Mouse (Mus musculus) layer of hippocampus, postnatal 14 days (tissue): ENCODE measurements at regions not wholly inside any gene's neighbourhood (a gene's known extent, or its start where the extent isn't known, plus 50 kb on each side); places are given as distances from the start of the nearest gene placed in this dataset.

Experiments used
- DNase-seq, 2 experiments: peaks; one replicate each; pipeline ENCODE4 v3.0.0; 2021 to 2022; ENCODE audit warnings: low spot score in 2 of 2, mixed read lengths in 1 of 2

- DNase-seq = no peak
Measured at GRCm38 (mm10) chr9:23024061-23024460, 198.8 kb upstream of the Bmper start.

- no peak for DNase-seq
Measured at GRCm38 (mm10) chr9:23025247-23025646, 197.6 kb upstream of the Bmper start.

- DNase-seq = peak; percentile 70 to 72
Measured at GRCm38 (mm10) chr9:23027377-23028313, 195.2 kb upstream of the Bmper start.

- DNase-seq = no peak
Measured at GRCm38 (mm10) chr9:23029421-23029820, 193.5 kb upstream of the Bmper start.

GRCm38 (mm10) chr9:23030138-23030537, 192.7 kb upstream of the Bmper start:
- DNase-seq = no peak

- no peak for DNase-seq
Measured at GRCm38 (mm10) chr9:23030546-23030945, 192.3 kb upstream of the Bmper start.

GRCm38 (mm10) chr9:23031916-23032315, 191.0 kb upstream of the Bmper start:
- no peak for DNase-seq

- DNase-seq = no peak
Measured at GRCm38 (mm10) chr9:23035306-23035705, 187.6 kb upstream of the Bmper start.

GRCm38 (mm10) chr9:23035901-23036610, 186.8 kb upstream of the Bmper start:
- no peak for DNase-seq

GRCm38 (mm10) chr9:23037513-23037914, 185.4 kb upstream of the Bmper start:
- no peak for DNase-seq

- no peak for DNase-seq
Measured at GRCm38 (mm10) chr9:23039588-23039987, 183.3 kb upstream of the Bmper start.

GRCm38 (mm10) chr9:23041025-23041424, 181.9 kb upstream of the Bmper start:
- DNase-seq = no peak

GRCm38 (mm10) chr9:23041537-23042472, 181.1 kb upstream of the Bmper start:
- DNase-seq = no peak

GRCm38 (mm10) chr9:23043006-23043405, 179.9 kb upstream of the Bmper start:
- no peak for DNase-seq

GRCm38 (mm10) chr9:23045486-23045885, 177.4 kb upstream of the Bmper start:
- DNase-seq = no peak

- no peak for DNase-seq
Measured at GRCm38 (mm10) chr9:23050751-23051150, 172.1 kb upstream of the Bmper start.

- no peak for DNase-seq
Measured at GRCm38 (mm10) chr9:23059526-23059925, 163.3 kb upstream of the Bmper start.

- no peak for DNase-seq
Measured at GRCm38 (mm10) chr9:23060526-23060925, 162.3 kb upstream of the Bmper start.

GRCm38 (mm10) chr9:23061179-23061929, 161.5 kb upstream of the Bmper start:
- no peak for DNase-seq

GRCm38 (mm10) chr9:23062057-23062655, 160.7 kb upstream of the Bmper start:
- DNase-seq = no peak
